Mouse (Mus musculus) MEL (cell line): ENCODE data around the gene Fbrsl1.

Source experiments
- BHLHE40 ChIP-seq: IDR thresholded peaks from 2 replicates; pipeline ENCODE4 v1.6.1; 2012; ENCODE audit warnings: low read depth, mild to moderate bottlenecking, inconsistent platforms, low read length, improper control_type of control experiment, borderline replicate concordance
- CTCF ChIP-seq, 3 experiments: IDR thresholded peaks in 2 of 3; conservative IDR thresholded peaks in 1 of 3; 2 replicates each; pipeline ENCODE4 v1.5.1; 2011 to 2012; ENCODE audit warnings: low read length in 3 of 3, low read depth in 2 of 3, mild to moderate bottlenecking in 2 of 3, improper control_type of control experiment in 1 of 3, inconsistent platforms in 1 of 3, mixed read lengths in 1 of 3, moderate library complexity in 1 of 3; ENCODE audit not compliant: control insufficient read depth in 1 of 3, insufficient read depth in 1 of 3, poor library complexity in 1 of 3, severe bottlenecking in 1 of 3
- EP300 ChIP-seq, 2 experiments: IDR thresholded peaks; 2 replicates each; pipeline ENCODE4 v1.6.1; 2011; ENCODE audit warnings: improper control_type of control experiment in 2 of 2, low read length in 2 of 2, low read depth in 1 of 2, mild to moderate bottlenecking in 1 of 2
- MAX ChIP-seq: IDR thresholded peaks from 2 replicates; pipeline ENCODE4 v1.6.1; 2011; ENCODE audit warnings: low read length, improper control_type of control experiment
- NELFE ChIP-seq: IDR thresholded peaks from 2 replicates; pipeline ENCODE4 v1.6.1; 2011; ENCODE audit warnings: low read depth, low read length, improper control_type of control experiment
- POLR2A ChIP-seq, 2 experiments: IDR thresholded peaks; 2 replicates each; pipeline ENCODE4 v1.6.1; 2011 to 2012; ENCODE audit warnings: low read length in 2 of 2, mild to moderate bottlenecking in 2 of 2, control low read depth in 1 of 2, improper control_type of control experiment in 1 of 2, low read depth in 1 of 2, moderate library complexity in 1 of 2; ENCODE audit not compliant: control insufficient read depth in 1 of 2, insufficient read depth in 1 of 2, poor library complexity in 1 of 2
- POLR2AphosphoS2 ChIP-seq: IDR thresholded peaks from 2 replicates; pipeline ENCODE4 v1.6.1; 2011; ENCODE audit warnings: low read length, improper control_type of control experiment
- TAL1 ChIP-seq: IDR thresholded peaks from 2 replicates; pipeline ENCODE4 v1.6.1; 2012; ENCODE audit warnings: mild to moderate bottlenecking, inconsistent platforms, low read length, moderate library complexity, mixed read lengths
- USF1 ChIP-seq: IDR thresholded peaks from 2 replicates; pipeline ENCODE4 v1.6.1; 2014; ENCODE audit warnings: low read depth, mild to moderate bottlenecking, inconsistent platforms, low read length, improper control_type of control experiment, moderate library complexity

GRCm38 (mm10) chr5:110471285-110471684 lies 23.0 kb upstream of the Fbrsl1 start:
- TF ChIP-seq CTCF (IDR thresholded peaks at IDR 0.05 in 2 of 3, conservative IDR thresholded peaks at IDR 0.05 in 1 of 3; ENCODE audit: control insufficient read depth in 1 of 3, insufficient read depth in 1 of 3, low read depth in 2 of 3, low read length in 3 of 3, poor library complexity in 1 of 3, severe bottlenecking in 1 of 3), result no peak
- TF ChIP-seq MAX, result no peak
- TF ChIP-seq POLR2AphosphoS2, result no peak
- no peak for TF ChIP-seq POLR2A (IDR thresholded peaks at IDR 0.05; ENCODE audit: control insufficient read depth in 1 of 2, insufficient read depth in 1 of 2, low read depth in 1 of 2, low read length in 2 of 2, poor library complexity in 1 of 2)
- TF ChIP-seq EP300 (IDR thresholded peaks at IDR 0.05; ENCODE audit: low read depth in 1 of 2, low read length in 2 of 2), result no peak
- TF ChIP-seq USF1, result no peak
- TF ChIP-seq TAL1, result no peak
- no peak for TF ChIP-seq BHLHE40
- no peak for TF ChIP-seq NELFE
